Mouse (Mus musculus) G1E (cell line): ENCODE measurements around the gene Fancc.

Source experiments
- CTCF ChIP-seq: IDR thresholded peaks from 2 replicates; pipeline ENCODE4 v1.5.1; 2012; ENCODE audit warnings: low read depth, low read length, inconsistent platforms, mixed read lengths
- POLR2AphosphoS5 ChIP-seq: IDR thresholded peaks from 2 replicates; pipeline ENCODE4 v1.6.1; 2012; ENCODE audit warnings: low read depth, low read length, inconsistent platforms; ENCODE audit not compliant: insufficient replicate concordance

DNA sequence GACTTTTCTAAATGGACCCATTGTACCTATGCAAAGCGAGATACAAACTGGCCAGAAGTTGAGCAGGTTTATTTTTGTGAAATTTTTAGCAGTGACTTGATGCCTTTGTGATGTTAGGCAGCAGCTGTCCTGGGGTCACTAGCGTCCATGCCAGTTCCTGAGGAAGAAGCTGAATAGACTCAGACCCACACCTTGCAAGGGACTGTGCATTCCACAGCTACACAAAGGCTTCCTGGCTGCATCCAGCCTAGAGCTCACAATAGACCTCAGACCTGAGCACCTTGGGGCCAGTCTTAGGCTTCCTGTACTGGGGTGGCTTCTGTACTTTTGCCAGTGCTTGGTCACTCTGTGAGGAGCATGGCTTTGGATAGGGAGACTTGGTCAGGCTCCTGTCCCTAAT lies 223.2 kb downstream of the Fancc start:
- TF ChIP-seq CTCF (no peak), POLR2AphosphoS5 (no peak)
